In genomic region chr9:108053665-108054225, GRCm38 (mm10) we compare ENCODE assay signal across 13 mouse cellular contexts. TPM values are rescaled to one million over a fixed set of nuclear protein-coding genes. Genes with fewer than 3 reads are reported as not detected.
A peak's percentile ranks its signal among the peaks of the same experiment; 100 is the strongest.
DNase-seq lines count a peak whose midpoint lies in the region; ATAC-seq and TF ChIP-seq lines count a peak whose summit lies in the region.
"Had no signal": no experiment of that assay in that cellular context is flagged by ENCODE, and none has a peak within 500 bp of the region (broad histone marks: within the 10 kb centered on the region; RNA-seq: fewer than 3 reads in every experiment).

No protein-coding gene starts in this region.

- no peak overlapping the region for H3K4me2 ChIP-seq in kidney, embryonic 14.5 days (replicated peaks; ENCODE audit: low read depth, low read length)
- no peak overlapping the region for H3K4me2 ChIP-seq in limb, embryonic 14.5 days (replicated peaks; ENCODE audit: low read depth, low read length, severe bottlenecking)

- 90% methylated on average over 15 of the region's 15 CpGs for WGBS in kidney, embryonic 14.5 days
- 93% methylated on average over 15 of the region's 15 CpGs for WGBS in embryonic facial prominence, embryonic 10.5 days
- 89% methylated on average over 15 of the region's 15 CpGs for whole genome bisulfite sequencing in limb, embryonic 14.5 days

- peaks cover 16% of the 10 kb centered on the region for H3K4me1 ChIP-seq in kidney, embryonic 14.5 days (ENCODE audit: control insufficient read depth, insufficient read depth, low read length)
- H3K4me1 ChIP-seq in embryonic facial prominence, embryonic 10.5 days, result peaks cover 34% of the 10 kb centered on the region
- H3K4me1 ChIP-seq in limb, embryonic 14.5 days (ENCODE audit: control insufficient read depth, insufficient read depth, low read length), result peaks cover 5% of the 10 kb centered on the region; the same call in 1 of the 2 replicates

- peaks cover 56% of the 10 kb centered on the region for H3K36me3 ChIP-seq in kidney, embryonic 14.5 days (ENCODE audit: control insufficient read depth, insufficient read depth, low read length)
- peaks cover 78% of the 10 kb centered on the region for H3K36me3 ChIP-seq in embryonic facial prominence, embryonic 10.5 days (replicated peaks)
- peaks cover 65% of the 10 kb centered on the region for H3K36me3 ChIP-seq in limb, embryonic 14.5 days (ENCODE audit: control insufficient read depth, insufficient read depth, low read length)

- H3K27me3 ChIP-seq in kidney, embryonic 14.5 days (ENCODE audit: control insufficient read depth, insufficient read depth, low read length), result no peaks in the 10 kb centered on the region
- H3K27me3 ChIP-seq in embryonic facial prominence, embryonic 10.5 days (replicated peaks; ENCODE audit: low read depth, poor library complexity, severe bottlenecking), result no peaks in the 10 kb centered on the region
- no peaks in the 10 kb centered on the region for H3K27me3 ChIP-seq in limb, embryonic 14.5 days (ENCODE audit: control insufficient read depth, insufficient read depth, low read length)
- H3K27me3 ChIP-seq: forebrain, embryonic 12.5 days had no signal

- H3K9ac ChIP-seq in kidney, embryonic 14.5 days (ENCODE audit: low read depth, low read length), result 0 out of 2 replicates have a peak overlapping the region, but pooled peaks have one; percentile 37
- no peak overlapping the region for H3K9ac ChIP-seq in limb, embryonic 14.5 days (ENCODE audit: low read depth, low read length, severe bottlenecking)

- H3K4me3 ChIP-seq in kidney, embryonic 14.5 days (ENCODE audit: low read length), result no peak overlapping the region
- peak overlapping the region; percentile 32; the same call in 1 of the 2 replicates for H3K4me3 ChIP-seq in embryonic facial prominence, embryonic 10.5 days
- H3K4me3 ChIP-seq in limb, embryonic 14.5 days (replicated peaks; ENCODE audit: low read length), result no peak overlapping the region
- H3K4me3 ChIP-seq: forebrain, embryonic 12.5 days had no signal

- ATAC-seq in kidney, embryonic 14.5 days (ENCODE audit: low FRiP score, low TSS enrichment), result no peak
- ATAC-seq in limb, embryonic 14.5 days (ENCODE audit: low FRiP score, low read depth), result no peak
- no peak for ATAC-seq in erythroid progenitor cell, adult 5-6 weeks (replicated peaks; ENCODE audit: low FRiP score, poor library complexity, severe bottlenecking)

- H3K9me3 ChIP-seq in kidney, embryonic 14.5 days (ENCODE audit: control insufficient read depth, low read length), result no peaks in the 10 kb centered on the region
- H3K9me3 ChIP-seq in embryonic facial prominence, embryonic 10.5 days, result no peaks in the 10 kb centered on the region
- H3K9me3 ChIP-seq in limb, embryonic 14.5 days (ENCODE audit: control insufficient read depth, low read length), result no peaks in the 10 kb centered on the region
- H3K9me3 ChIP-seq: forebrain, embryonic 12.5 days had no signal

- peak; percentile 34 for DNase-seq in cerebellum, adult 11 months
- no peak for DNase-seq in cerebellum, postnatal 14 days
- DNase-seq in kidney, adult 9 months, result no peak
- DNase-seq in embryonic facial prominence, embryonic 10.5 days (ENCODE audit: low spot score), result no peak
- no peak for DNase-seq in limb, embryonic 14.5 days (ENCODE audit: low spot score)
- DNase-seq in layer of hippocampus, postnatal 10 days (ENCODE audit: low spot score in 2 of 2), result no peak
- DNase-seq: kidney, adult 18-20 months; lung, adult 2 months had no signal

- H3K27ac ChIP-seq in kidney, embryonic 14.5 days (ENCODE audit: low read depth, low read length), result no peak overlapping the region
- H3K27ac ChIP-seq in embryonic facial prominence, embryonic 10.5 days (replicated peaks), result no peak overlapping the region
- 0 out of 2 replicates have a peak overlapping the region, but pooled peaks have one; percentile 38 for H3K27ac ChIP-seq in limb, embryonic 14.5 days (replicated peaks; ENCODE audit: low read depth, low read length)
- H3K27ac ChIP-seq: forebrain, embryonic 12.5 days had no signal

- TF ChIP-seq POLR2A in limb, embryonic 14.5 days (IDR thresholded peaks at IDR 0.05; ENCODE audit: borderline replicate concordance, extremely low read depth, insufficient read depth, insufficient read length), result no peak

RNA-seq across cellular contexts. Expression of gene Amigo3, which starts 0.8 kb away (rescaled TPM):
- polyA plus RNA-seq in kidney, embryonic 14.5 days (2014; fragmentation: Nextera tagmentation; extraction: Ambion mirVana), result 1.6 and 2.1 TPM in 2 replicates
- 2.7 and 2.8 TPM in 2 replicates for polyA plus RNA-seq in embryonic facial prominence, embryonic 10.5 days (2016; fragmentation: Nextera tagmentation; extraction: Ambion mirVana)
- polyA plus RNA-seq in limb, embryonic 14.5 days (2012; rRNA removed), result 5.0 and 6.8 TPM in 2 replicates
- polyA plus RNA-seq in limb, embryonic 14.5 days (2014; fragmentation: Nextera tagmentation; extraction: Ambion mirVana), result 4.7 and 4.8 TPM in 2 replicates
- 1 to 10 TPM; 2.0 to 2.1 TPM for total RNA-seq in layer of hippocampus, postnatal 10 days (2021)
- 2.2 TPM in 1 of 2 replicates, not detected in the other for total RNA-seq in erythroid progenitor cell, adult 5-6 weeks (2015; ENCODE audit: low replicate concordance)
- total RNA-seq in erythroid progenitor cell, adult 5-6 weeks (2017; ENCODE audit: low replicate concordance), result 1.1 and 3.6 TPM in 2 replicates

RNA-seq across cellular contexts. Expression of gene Gmppb, which starts 4.7 kb away (rescaled TPM):
- polyA plus RNA-seq in kidney, embryonic 14.5 days (2014; fragmentation: Nextera tagmentation; extraction: Ambion mirVana), result 19.8 and 20.8 TPM in 2 replicates
- 23.3 and 26.1 TPM in 2 replicates for polyA plus RNA-seq in embryonic facial prominence, embryonic 10.5 days (2016; fragmentation: Nextera tagmentation; extraction: Ambion mirVana)
- 30.4 and 32.1 TPM in 2 replicates for polyA plus RNA-seq in limb, embryonic 14.5 days (2012; rRNA removed)
- 37.4 and 41.3 TPM in 2 replicates for polyA plus RNA-seq in limb, embryonic 14.5 days (2014; fragmentation: Nextera tagmentation; extraction: Ambion mirVana)
- 10 to 100 TPM; 16.0 to 18.3 TPM for total RNA-seq in layer of hippocampus, postnatal 10 days (2021)
- 5.8 and 5.9 TPM in 2 replicates for total RNA-seq in erythroid progenitor cell, adult 5-6 weeks (2015; ENCODE audit: low replicate concordance)
- 6.4 and 13.9 TPM in 2 replicates for total RNA-seq in erythroid progenitor cell, adult 5-6 weeks (2017; ENCODE audit: low replicate concordance)

RNA-seq across cellular contexts. Expression of gene Mst1, which starts 26.5 kb away (rescaled TPM):
- not detected in 2 replicates for polyA plus RNA-seq in kidney, embryonic 14.5 days (2014; fragmentation: Nextera tagmentation; extraction: Ambion mirVana)
- 0.43 and 0.69 TPM in 2 replicates for polyA plus RNA-seq in embryonic facial prominence, embryonic 10.5 days (2016; fragmentation: Nextera tagmentation; extraction: Ambion mirVana)
- polyA plus RNA-seq in limb, embryonic 14.5 days (2012; rRNA removed), result 0.93 and 1.1 TPM in 2 replicates
- polyA plus RNA-seq in limb, embryonic 14.5 days (2014; fragmentation: Nextera tagmentation; extraction: Ambion mirVana), result 1.3 and 1.6 TPM in 2 replicates
- not detected for total RNA-seq in layer of hippocampus, postnatal 10 days (2021)
- 22.0 and 63.3 TPM in 2 replicates for total RNA-seq in erythroid progenitor cell, adult 5-6 weeks (2015; ENCODE audit: low replicate concordance)
- total RNA-seq in erythroid progenitor cell, adult 5-6 weeks (2017; ENCODE audit: low replicate concordance), result 7.7 and 14.1 TPM in 2 replicates
- total RNA-seq: layer of hippocampus, postnatal 14 days had no signal
- polyA plus RNA-seq: midbrain, embryonic 16.5 days had no signal

RNA-seq across cellular contexts. Expression of gene Rnf123, which starts 29.4 kb away (rescaled TPM):
- polyA plus RNA-seq in kidney, embryonic 14.5 days (2014; fragmentation: Nextera tagmentation; extraction: Ambion mirVana), result 20.0 and 30.9 TPM in 2 replicates
- 32.7 and 34.1 TPM in 2 replicates for polyA plus RNA-seq in embryonic facial prominence, embryonic 10.5 days (2016; fragmentation: Nextera tagmentation; extraction: Ambion mirVana)
- polyA plus RNA-seq in limb, embryonic 14.5 days (2012; rRNA removed), result 67.9 and 89.0 TPM in 2 replicates
- polyA plus RNA-seq in limb, embryonic 14.5 days (2014; fragmentation: Nextera tagmentation; extraction: Ambion mirVana), result 32.4 and 33.0 TPM in 2 replicates
- 10 to 100 TPM; 82.4 to 90.0 TPM for total RNA-seq in layer of hippocampus, postnatal 10 days (2021)
- 1,337 and 1,464 TPM in 2 replicates for total RNA-seq in erythroid progenitor cell, adult 5-6 weeks (2015; ENCODE audit: low replicate concordance)
- 890 and 970 TPM in 2 replicates for total RNA-seq in erythroid progenitor cell, adult 5-6 weeks (2017; ENCODE audit: low replicate concordance)

RNA-seq across cellular contexts. Expression of gene Apeh, which starts 40.7 kb away (rescaled TPM):
- polyA plus RNA-seq in kidney, embryonic 14.5 days (2014; fragmentation: Nextera tagmentation; extraction: Ambion mirVana), result 55.2 and 57.8 TPM in 2 replicates
- polyA plus RNA-seq in embryonic facial prominence, embryonic 10.5 days (2016; fragmentation: Nextera tagmentation; extraction: Ambion mirVana), result 68.3 and 72.8 TPM in 2 replicates
- 55.6 and 64.6 TPM in 2 replicates for polyA plus RNA-seq in limb, embryonic 14.5 days (2012; rRNA removed)
- 38.6 and 41.3 TPM in 2 replicates for polyA plus RNA-seq in limb, embryonic 14.5 days (2014; fragmentation: Nextera tagmentation; extraction: Ambion mirVana)
- total RNA-seq in layer of hippocampus, postnatal 10 days (2021), result 10 to 100 TPM; 41.0 to 46.7 TPM
- total RNA-seq in erythroid progenitor cell, adult 5-6 weeks (2015; ENCODE audit: low replicate concordance), result 265 and 389 TPM in 2 replicates
- total RNA-seq in erythroid progenitor cell, adult 5-6 weeks (2017; ENCODE audit: low replicate concordance), result 454 and 497 TPM in 2 replicates
